Mouse (Mus musculus) gastrocnemius, postnatal 36 days (tissue): Measurements from ENCODE around the gene 4930402H24Rik. TPM values are rescaled to one million over a fixed set of nuclear protein-coding genes. Genes with fewer than 3 reads are reported as not detected.

Experiments used
- DNase-seq, 2 experiments: peaks; one replicate each; pipeline ENCODE4 v3.0.0; 2022
- intact Hi-C: fragments of 180-260 bp; cut with DNase I; formaldehyde crosslinking; loops from one replicate; pipeline ENCODE4 v1.15.1; 2025
- total RNA-seq, 2 experiments: library from RNA; stranded (reverse); gene quantifications; 2 replicates each; pipeline ENCODE4 v1.2.3; 2021

4930402H24Rik gene
- total RNA-seq, 2 experiments from 2014 or later: 3.9 to 5.7 TPM

DNA sequence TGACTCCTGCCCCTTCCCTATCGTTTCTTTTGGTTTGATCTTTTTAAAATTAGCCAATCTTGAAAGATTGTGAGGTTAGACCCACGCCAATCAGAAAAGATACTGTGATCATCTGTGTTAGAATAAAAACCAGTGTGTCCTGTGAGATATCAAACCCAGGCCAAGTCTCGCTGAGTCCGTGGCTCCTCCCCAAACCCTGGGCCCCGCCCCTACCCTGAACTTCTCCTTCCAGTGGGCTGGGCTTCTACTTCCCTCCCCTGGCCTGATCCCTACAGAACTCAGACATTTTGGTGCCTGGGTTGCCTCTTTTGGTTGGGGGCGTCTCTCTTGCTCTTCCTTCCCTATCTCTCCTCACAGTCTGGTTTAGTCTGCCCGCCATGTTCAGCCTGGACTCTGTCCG lies 155.8 kb downstream of the 4930402H24Rik start:
- intact Hi-C loops: no loop called here

DNA sequence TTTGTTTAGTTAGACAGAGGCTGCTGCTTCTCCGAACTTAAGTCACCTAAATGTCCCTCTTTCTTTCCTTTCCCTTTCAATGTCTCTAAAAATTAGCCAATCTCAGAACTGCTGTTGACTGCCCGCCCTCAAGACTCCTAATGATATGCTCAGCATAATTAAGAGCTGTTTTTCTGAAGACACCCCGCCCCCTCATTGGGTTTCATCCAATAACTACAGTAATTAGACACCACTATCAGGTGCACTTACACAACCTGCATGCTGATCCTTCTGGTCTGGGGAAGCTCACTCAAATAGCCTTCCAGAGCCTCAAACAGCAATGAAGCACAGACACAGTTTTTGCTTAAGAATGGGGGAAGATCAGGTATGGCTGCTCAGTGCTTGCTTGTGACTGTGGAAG lies 156.5 kb downstream of the 4930402H24Rik start:
- DNase-seq: no peak
- intact Hi-C loops: no loop called here

More for the DNA sequence above, 155.8 kb downstream of the 4930402H24Rik start:
- DNase-seq: no peak

DNA sequence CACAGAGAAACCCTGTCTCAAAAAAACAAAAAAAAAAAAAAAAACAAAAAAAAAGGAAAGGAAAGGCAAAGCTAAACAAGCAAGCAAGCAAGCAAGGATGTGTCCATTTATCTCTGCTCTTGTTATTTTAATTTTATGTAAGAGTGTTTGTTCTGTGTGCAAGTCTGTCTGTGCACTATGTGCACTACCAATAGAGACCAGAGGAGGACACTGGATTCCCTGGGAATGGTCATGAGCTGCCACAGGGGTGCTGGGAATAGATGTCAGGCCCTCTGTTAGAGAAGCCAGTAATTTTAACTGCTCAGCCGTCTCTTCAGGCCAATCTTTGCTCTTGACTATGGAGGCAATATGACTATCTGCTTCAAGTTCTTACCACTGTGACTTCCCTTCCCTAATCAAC lies 162.6 kb downstream of the 4930402H24Rik start:
- intact Hi-C loops: no loop called here
- no peak for DNase-seq

DNA sequence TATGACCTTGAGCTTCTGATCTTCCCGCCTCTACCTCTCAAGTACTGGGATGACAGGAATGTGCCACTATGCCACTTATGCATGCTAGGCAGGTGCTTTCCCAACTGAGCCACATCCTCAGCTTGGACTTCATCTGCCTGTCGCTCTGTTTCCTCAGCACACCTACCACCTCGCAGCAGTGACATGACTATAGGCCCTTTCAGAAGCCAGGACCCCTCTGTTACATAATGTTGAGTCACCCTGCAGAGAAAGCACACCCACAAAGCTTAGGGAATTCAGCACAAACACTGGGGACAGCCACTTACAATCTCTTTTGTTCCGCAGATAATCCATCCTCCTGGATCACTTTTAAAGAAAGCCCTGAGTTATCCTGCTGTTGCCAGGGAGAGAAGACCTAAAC lies 166.1 kb downstream of the 4930402H24Rik start:
- intact Hi-C loops: no loop called here
- DNase-seq: no peak

DNA sequence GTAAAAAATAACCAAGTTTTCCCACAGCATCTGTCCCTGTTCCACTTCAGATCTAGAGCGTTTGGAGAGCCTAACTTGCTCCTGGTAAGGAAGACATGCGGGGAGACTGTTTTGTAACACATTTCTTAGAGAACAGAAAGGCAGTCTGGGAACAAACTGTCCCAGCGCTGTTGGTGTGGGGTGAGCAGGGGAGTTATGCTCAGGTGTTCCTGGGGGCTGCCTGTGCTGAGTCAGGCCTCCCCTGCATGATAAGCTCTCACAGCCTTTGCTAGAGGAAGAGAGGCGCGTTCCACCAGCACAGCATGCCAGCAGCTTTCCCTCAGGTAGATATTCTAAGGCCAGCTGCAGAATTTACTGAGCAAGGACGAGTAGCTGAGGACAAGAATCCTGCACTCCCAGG lies 168.2 kb downstream of the 4930402H24Rik start:
- DNase-seq: no peak
- intact Hi-C loops: no loop called here

DNA sequence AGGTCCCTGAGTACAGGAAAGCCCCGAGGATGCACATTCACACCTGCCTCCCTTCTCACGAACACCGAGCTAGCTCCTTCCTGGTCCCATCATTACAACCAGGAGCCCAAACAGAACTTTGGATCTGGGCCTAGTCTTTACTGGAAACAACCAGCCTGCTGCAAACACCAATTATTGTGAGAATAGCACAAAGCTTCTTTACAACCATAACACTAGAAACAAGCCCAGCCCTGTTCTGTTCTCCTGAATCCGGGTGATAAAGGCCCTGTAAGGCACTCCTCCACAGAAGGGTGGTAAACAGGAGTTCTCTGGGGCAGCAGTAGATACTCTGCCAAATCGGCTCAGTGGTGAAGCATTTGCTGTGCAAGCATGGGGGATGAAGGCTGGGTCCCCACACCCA lies 170.9 kb downstream of the 4930402H24Rik start:
- intact Hi-C loops: no loop called here
- DNase-seq: no peak

DNA sequence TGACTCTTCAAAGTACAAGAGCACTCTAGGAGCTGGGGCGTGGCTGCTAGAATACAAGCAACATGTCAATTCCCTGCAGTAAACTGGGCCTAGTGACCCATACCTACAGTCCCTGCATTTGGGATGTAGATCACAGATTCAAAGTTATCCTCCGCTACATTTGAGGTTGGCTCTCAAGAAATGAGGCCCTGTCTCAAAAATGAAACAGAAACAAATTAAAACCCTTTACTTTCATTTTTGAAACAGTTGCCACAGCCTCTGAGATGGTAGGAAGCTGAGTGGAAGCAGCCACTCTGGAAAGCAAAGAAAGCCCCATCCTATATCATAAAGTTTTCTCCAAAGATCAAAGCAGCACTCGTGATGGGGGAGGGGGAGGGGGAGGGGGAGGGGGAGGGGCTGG lies 172.8 kb downstream of the 4930402H24Rik start:
- DNase-seq: no peak
- intact Hi-C loops: no loop called here

DNA sequence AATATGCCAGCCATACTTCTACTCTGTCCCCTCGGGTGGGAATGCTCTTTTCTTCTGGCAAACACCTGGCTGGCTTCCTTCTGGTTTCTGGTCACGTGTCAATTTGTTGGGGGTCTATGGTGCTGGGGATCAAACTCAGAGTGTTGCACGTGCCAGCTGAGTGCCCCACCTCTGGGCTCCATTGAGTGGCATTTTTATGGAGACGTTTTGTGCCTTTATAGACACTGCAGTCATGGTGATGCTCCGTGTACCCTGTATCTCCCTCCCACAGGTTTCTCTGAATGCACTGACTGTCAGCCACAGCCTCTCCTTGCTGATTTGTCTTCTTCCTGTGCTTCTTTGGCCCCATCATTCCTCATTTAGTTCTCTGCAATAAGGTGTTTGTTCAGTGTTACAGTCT lies 174.4 kb downstream of the 4930402H24Rik start:
- no peak for DNase-seq
- intact Hi-C loops: no loop called here

DNA sequence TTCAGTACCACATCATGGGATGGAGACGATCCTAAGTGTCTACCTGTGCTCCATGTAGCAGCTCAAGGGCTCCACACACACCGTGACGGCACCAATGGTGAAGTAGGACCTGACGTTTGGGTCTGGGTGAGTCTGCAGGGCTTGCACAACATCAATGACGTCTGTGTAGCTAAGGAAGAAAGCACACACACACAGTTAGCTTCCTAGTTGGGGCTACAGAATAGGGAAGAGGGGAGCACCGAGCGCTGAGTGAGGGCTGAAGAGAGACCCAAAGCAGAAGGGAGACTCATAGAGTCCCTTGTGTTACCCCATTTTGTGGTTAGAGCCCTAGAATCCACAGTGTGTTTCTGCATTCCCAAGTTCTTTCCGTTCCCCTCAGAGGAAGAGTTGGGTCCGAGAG lies 175.5 kb downstream of the 4930402H24Rik start:
- no peak for DNase-seq
- intact Hi-C loops: no loop called here

DNA sequence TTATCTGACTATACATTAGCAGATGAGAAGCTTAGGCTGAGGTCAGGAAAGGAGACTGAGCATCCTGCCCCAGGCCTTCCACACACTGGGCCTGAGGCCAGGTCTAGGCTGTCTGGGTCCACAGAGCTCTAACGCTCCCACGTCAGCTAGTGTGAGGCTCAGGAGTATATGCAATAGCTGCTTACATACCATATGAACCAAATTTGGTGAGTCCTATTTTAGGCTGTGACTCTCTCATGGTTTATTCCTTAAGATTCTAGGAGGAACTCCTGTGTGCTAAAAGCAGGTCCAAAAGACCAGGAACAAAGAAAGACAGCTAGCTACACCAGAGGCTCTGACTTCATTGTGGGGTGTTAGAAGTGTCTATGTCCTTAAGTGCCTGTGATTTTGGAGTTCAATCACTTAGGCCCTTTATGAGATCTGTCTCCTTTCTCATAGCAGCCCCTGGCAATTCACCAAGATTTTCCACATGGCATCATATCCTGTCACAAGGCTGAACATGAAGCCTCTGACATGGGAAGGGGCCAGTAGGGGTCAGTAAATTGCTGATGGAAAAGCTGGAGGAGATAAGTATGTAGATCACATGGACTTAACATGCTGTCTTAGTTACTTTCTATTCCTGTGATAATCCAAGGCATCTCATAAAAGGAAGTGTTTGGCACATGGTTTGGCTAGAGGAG lies 177.2 kb downstream of the 4930402H24Rik start:
- intact Hi-C loops: no loop called here
- no peak for DNase-seq

DNA sequence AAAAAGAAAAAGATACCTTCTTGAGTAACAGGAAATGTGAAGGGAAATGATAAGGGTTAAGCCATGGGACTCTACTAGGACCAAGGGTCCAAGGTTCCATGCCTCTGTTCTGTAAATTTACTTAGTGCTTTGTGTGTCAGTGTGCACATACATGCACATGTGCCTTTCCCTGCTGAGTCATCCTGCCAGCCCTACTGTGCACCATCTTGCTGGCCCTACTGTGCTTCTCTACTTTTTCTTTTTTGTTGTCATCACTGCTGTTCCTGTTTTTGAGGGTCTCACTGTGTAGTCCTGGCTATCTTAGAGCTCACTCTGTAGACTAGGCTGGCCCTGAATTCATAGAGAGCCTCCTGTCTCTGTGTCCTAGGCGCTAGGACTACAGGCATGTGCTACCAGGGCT lies 178.5 kb downstream of the 4930402H24Rik start:
- intact Hi-C loops: no loop called here
- no peak for DNase-seq

DNA sequence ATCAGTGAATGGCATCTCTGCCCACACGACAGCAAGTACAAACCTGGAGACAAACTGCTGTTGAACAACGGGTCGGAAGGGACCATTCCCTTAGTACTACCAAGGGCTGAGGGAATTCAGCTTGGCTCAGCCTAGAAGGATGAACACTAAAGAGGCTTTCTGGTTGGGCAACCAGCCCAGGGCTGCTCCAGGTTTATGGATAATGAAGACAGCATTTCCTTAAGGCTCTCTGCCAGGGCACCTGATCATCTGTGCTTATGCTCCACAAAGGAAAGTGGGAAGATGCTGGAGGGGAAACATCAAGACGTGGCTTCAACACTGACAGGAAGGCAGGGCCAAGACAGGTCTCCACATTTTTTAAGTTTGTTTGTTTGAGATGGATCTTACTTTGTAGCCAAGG lies 181.8 kb downstream of the 4930402H24Rik start:
- DNase-seq: no peak
- intact Hi-C loops: no loop called here

DNA sequence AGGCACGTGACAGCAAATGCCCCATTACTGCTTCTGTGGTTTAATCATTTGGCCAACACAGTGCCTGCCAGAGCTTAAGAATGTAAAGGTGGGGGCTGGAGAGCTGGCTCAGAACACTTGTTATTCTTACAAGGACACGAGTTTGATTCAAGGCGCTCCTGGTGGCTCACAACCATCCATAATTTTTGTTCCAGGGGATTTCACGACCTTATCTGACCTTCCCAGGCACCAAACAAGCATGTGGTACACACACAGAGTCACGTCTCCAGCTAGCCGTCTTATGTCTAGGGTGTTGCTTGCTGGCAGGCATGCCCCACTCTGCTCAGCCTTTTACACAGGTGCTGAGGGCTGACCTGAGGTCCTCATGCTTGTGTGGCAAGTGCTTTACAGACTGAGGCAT lies 188.3 kb downstream of the 4930402H24Rik start:
- DNase-seq: no peak
- intact Hi-C loops: no loop called here

DNA sequence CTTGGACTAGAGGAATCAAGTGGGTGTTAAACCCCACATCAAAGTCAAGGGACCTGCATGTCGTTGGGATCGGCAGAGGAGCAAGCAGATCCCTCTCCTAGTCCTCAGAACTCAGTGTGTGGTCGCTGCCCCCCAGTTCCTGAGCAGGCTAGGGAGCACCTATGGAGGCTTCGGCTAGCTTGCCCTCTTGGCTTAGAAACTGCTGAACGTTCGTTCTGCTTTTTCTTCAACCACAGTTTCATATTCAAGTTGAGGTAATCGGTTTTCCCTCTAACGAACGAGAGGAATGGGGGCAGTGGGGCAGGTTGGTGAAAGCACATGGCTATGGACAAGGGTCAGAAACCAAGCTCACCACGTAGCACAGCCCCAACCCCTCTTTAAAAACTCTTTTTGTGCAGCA lies 199.1 kb downstream of the 4930402H24Rik start:
- intact Hi-C loops: no loop called here
- DNase-seq: no peak

DNA sequence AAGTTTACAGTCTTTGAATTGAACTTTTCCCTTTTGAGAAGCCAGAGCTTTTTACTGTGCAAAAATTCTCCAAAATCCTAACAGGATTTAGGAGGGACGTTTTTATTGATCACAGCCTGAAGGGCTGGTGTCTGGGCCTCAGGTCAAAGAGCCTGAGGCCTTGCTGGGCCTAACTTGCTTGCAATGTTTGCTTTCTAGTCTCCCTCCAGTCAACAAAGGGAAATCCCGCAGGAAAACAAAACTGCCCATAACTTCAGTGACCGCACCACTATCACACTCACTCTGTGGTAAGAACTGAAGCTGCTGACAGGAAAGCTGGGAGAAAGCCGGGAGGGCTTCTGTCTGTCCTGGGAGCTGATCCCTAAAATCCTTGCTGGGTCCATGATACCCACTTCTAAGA lies 199.6 kb downstream of the 4930402H24Rik start:
- intact Hi-C loops: no loop called here
- DNase-seq: no peak

DNA sequence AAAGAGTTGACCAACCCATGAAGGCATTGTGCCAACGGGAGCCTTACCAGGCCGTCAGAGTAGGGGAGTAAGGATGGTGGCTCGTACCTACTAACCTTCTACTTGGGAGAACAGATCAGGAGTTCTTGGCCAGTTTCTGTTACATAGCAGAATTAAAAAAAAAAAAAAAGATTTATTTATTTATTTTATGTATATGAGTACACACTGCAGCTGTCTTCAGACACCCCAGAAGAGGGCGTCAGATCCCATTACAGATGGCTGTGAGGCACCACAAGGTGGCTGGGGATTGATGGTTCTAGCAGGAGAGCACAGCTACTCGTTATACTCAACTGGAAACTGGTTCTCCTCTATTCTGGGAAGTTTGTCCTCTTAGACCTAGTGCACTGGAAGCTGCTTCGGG lies 201.0 kb downstream of the 4930402H24Rik start:
- DNase-seq: no peak
- intact Hi-C loops: no loop called here

DNA sequence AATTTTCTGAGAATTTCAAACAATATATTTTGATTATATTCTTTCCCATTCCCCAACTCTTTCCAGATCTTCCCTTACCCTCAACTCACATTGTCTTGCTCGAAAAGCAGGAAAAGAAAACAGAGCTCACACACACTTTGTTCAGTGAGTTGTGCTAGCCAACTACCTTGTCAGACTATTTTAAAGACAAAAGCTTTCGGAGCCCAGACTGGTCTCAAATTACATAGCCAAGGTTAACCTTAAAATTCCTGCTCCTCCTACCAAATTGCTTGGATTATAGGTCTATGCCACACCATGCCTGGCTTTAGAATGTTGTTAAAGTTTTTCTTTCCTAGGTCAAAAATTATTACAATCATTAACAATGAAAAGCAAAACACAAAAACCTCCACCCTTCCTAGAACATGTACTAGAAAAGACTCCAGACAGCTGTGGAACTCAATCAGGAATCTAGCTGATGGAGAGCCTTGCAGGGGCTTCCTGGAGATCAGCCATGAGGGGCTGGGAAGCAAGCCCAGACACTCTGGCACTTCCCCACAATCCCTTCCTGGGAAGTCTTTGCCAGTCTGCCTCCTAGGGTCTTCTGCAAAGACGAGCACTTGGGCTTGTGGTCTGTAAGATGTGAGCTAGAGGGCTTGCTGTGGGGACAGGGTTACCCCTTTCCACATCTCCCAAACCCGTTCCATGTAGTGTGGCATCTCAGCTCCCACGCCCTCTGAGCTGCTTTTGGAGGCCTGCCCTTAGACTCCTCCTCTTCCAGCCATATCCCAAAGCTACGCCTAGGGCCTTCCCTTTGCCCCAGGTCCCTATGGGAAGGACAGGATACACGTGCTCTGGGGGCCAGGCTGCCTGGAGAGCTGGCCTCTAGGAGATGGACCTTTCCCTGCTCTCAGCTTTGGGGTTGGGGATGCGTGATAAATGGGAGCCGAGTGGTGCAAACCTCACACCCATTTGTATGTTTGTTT lies 201.9 kb downstream of the 4930402H24Rik start:
- DNase-seq: no peak
- intact Hi-C loops: no loop called here

DNA sequence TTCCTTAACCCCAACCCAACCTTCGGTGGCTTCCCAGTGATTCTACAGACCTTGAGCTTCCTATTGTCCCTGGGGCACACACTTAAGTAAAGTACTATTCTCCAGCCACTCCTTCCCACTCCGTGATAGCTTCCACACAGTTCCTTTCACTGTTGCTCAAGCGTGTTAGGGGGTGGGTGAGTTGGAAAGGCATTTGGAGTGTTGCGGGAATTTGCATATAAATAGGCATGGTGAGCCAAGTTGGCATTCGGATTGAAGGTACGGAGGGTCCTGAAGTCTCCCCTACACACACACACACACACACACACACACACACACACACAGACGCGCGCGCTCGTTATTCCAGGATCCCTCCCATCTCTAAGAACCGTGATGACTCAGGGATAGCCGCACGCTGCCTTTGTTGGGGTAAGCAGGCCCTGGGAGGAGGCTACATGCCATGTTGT lies 208.4 kb downstream of the 4930402H24Rik start:
- intact Hi-C loops: no loop called here
- DNase-seq: no peak

DNA sequence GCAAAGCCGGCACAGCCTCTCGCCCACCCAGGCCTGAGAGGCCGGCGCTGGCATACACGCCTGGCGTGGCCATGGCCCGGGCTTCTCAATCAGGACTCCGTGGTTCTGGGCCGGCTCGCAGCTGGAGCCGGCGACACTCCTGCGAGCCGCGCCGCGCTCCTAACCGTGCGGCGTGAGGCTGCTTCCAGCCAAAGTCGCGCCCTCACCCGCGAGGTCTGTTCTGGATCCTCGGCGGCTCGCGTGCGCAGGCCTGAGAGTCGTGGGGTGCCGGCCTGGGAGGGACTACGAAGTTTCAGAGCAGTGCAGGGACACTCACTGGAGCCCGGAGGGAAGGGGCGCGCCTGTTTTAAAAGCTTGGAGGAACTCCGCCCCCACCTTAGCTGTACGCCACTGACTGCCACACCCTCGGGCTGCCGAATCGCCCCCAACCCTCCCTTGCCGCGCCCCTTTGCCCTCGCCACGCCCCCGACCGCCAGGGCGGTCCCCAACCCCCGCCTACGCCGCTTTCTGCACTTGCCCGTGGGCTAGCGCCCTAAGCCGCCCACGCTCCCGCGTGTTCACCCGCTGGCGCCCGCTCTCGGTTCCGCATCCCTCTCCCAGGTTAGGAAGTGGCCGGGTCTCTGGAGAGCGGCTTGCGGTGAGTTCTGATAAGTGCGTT lies 208.9 kb downstream of the 4930402H24Rik start, which contains the start of gene Slc4a11:
TSS of gene Slc4a11 (minus strand) at position 367 of the 658 bp plus-strand sequence.
- intact Hi-C loops: no loop called here
- peak; percentile 26 to 35 for DNase-seq

DNA sequence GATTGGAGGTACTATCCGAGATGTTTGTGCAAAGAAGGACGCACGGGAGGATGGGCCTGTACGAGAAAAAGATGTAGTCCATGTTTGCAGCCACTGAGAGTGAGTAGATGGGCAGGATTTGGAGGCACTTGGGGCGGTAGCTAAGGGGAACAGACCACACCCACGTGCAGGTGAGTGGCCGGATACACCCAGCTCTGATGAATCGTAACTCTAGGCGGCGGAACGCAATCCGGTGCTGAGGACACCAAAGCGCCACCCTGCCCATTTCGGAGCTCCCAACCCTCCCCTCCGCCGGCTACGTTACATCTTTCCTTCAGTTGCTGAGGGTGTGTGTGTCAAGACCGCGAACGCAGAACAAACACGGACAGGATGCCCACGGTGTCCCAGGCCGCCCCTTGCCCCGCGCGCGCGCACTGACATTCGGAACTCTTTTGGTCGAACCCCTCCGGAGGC lies 209.5 kb downstream of the 4930402H24Rik start:
- DNase-seq: no peak
- intact Hi-C loops: no loop called here

DNA sequence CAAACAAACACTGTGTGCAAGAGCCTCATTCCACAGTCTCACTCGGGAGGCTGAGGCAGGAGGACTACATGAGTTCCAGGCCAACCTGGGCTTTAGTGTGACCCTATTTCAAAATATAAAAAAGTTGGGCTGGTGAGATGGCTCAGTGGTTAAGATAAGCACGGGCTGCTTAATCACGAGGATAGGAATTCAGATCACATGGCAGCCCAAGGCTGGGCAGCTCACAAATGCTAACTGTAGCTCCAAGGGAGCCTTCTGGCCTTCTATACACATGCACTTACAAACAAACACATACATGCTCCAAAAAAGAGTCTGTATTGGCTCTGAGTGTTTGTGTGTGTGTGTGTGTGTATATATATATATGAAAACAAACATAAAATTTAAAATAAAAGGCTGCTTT lies 212.6 kb downstream of the 4930402H24Rik start:
- no peak for DNase-seq
- intact Hi-C loops: no loop called here
